Mouse (Mus musculus) brain, adult 2 months (tissue): ENCODE measurements at regions not wholly inside any gene's neighbourhood (a gene's known extent, or its start where the extent isn't known, plus 50 kb on each side); places are given as distances from the start of the nearest gene placed in this dataset.

Experiments
- DNase-seq: peaks from one replicate; pipeline ENCODE4 v3.0.0; 2011; ENCODE audit warnings: low read depth, low spot score

GRCm38 (mm10) chr5:44416844-44417589, 190.6 kb upstream of the Tapt1 start:
- no peak for DNase-seq

- DNase-seq: peak; percentile 94
Observed at GRCm38 (mm10) chr5:44414441-44414840, 188.0 kb upstream of the Tapt1 start.

GRCm38 (mm10) chr5:44403300-44403699, 176.9 kb upstream of the Tapt1 start:
- no peak for DNase-seq

GRCm38 (mm10) chr5:44400573-44401332, 174.3 kb upstream of the Tapt1 start:
- DNase-seq: no peak

GRCm38 (mm10) chr5:44387237-44387810, 160.9 kb upstream of the Tapt1 start:
- DNase-seq: peak; percentile 46

- no peak for DNase-seq
Observed at GRCm38 (mm10) chr5:44386176-44386575, 159.8 kb upstream of the Tapt1 start.

- DNase-seq: no peak
Observed at GRCm38 (mm10) chr5:44383049-44383448, 156.6 kb upstream of the Tapt1 start.

GRCm38 (mm10) chr5:44370006-44370405, 143.6 kb upstream of the Tapt1 start:
- peak; percentile 18 for DNase-seq

- DNase-seq: peak; percentile 15
Observed at GRCm38 (mm10) chr5:44352324-44352723, 125.9 kb upstream of the Tapt1 start.

- no peak for DNase-seq
Observed at GRCm38 (mm10) chr5:44341457-44342014, 115.1 kb upstream of the Tapt1 start.

GRCm38 (mm10) chr5:44338662-44339061, 112.2 kb upstream of the Tapt1 start:
- no peak for DNase-seq

- DNase-seq: no peak
Observed at GRCm38 (mm10) chr5:44335756-44336155, 109.3 kb upstream of the Tapt1 start.

GRCm38 (mm10) chr5:44319626-44320025, 93.2 kb upstream of the Tapt1 start:
- DNase-seq: no peak

GRCm38 (mm10) chr5:44306769-44307557, 80.5 kb upstream of the Tapt1 start:
- no peak for DNase-seq

- peak; percentile 86 for DNase-seq
Observed at GRCm38 (mm10) chr5:44303886-44304855, 77.7 kb upstream of the Tapt1 start.

- DNase-seq: peak; percentile 84
Observed at GRCm38 (mm10) chr5:44284384-44284783, 58.0 kb upstream of the Tapt1 start.
